Mouse (Mus musculus) hindbrain, embryonic 14.5 days (tissue): ENCODE measurements around the gene Vav3. TPM values are rescaled to one million over a fixed set of nuclear protein-coding genes. Genes with fewer than 3 reads are reported as not detected.
A peak's percentile ranks its signal among the peaks of the same experiment; 100 is the strongest.

Source experiments
- ATAC-seq: fragments of 200-750 bp; cut with Nextera tagmentation; 2 replicates; pipeline ENCODE4 v1.8.0; 2017; ENCODE audit warnings: moderate number of reproducible peaks, mild to moderate bottlenecking, moderate TSS enrichment, moderate library complexity; ENCODE audit not compliant: low FRiP score
- DNase-seq: peaks from one replicate; pipeline ENCODE4 v3.0.0-alpha.2; 2015; ENCODE audit warnings: low spot score
- H3K27ac ChIP-seq: fragments of 300-500 bp; sonication (generic); 2 replicates; pipeline ENCODE4 v1.5.1; 2014; ENCODE audit warnings: mild to moderate bottlenecking, moderate library complexity
- H3K27me3 ChIP-seq: fragments of 300-500 bp; sonication (generic); 2 replicates; pipeline ENCODE4 v1.6.1; 2014; ENCODE audit warnings: mild to moderate bottlenecking, low read length, mixed read lengths; ENCODE audit not compliant: control insufficient read depth, insufficient read depth
- H3K36me3 ChIP-seq: fragments of 300-500 bp; sonication (generic); replicated peaks from 2 replicates; pipeline ENCODE4 v1.6.1; 2014; ENCODE audit not compliant: control insufficient read depth, insufficient read depth
- H3K4me1 ChIP-seq: fragments of 300-500 bp; sonication (generic); replicated peaks from 2 replicates; pipeline ENCODE4 v1.6.1; 2014; ENCODE audit warnings: antibody characterized with exemption, low read length, mixed read lengths; ENCODE audit not compliant: control insufficient read depth, insufficient read depth
- H3K4me2 ChIP-seq: fragments of 300-500 bp; sonication (generic); replicated peaks from 2 replicates; pipeline ENCODE4 v1.6.1; 2014; ENCODE audit warnings: mild to moderate bottlenecking, moderate library complexity
- H3K4me3 ChIP-seq: fragments of 300-500 bp; sonication (generic); replicated peaks from 2 replicates; pipeline ENCODE4 v1.5.1; 2014; ENCODE audit warnings: mild to moderate bottlenecking, low read length
- H3K9ac ChIP-seq: fragments of 300-500 bp; sonication (generic); 2 replicates; pipeline ENCODE4 v1.6.1; 2014
- H3K9me3 ChIP-seq: fragments of 300-500 bp; sonication (generic); 2 replicates; pipeline ENCODE4 v1.6.1; 2016; ENCODE audit warnings: low read length; ENCODE audit not compliant: control insufficient read depth
- WGBS: fragments of 180-500 bp; shearing (Covaris S2); extraction: QIAGEN DNeasy Blood & Tissue Kit; methylation state at CpG from one replicate; pipeline ENCODE4 v1.1.7; 2014; 5-methylcytosine and 5-hydroxymethylcytosine counted together
- polyA plus RNA-seq: library from polyadenylated mRNA; unstranded; fragments of >200 nt; fragmentation: Nextera tagmentation; extraction: Ambion mirVana; gene quantifications from 2 replicates; pipeline ENCODE4 v1.2.1, GENCODE M21; 2014

The Vav3 gene
- polyA plus RNA-seq, 1 experiment from 2014 or later = 18.8 TPM

GRCm38 (mm10) chr3:109568542-109569265 lies 228.3 kb downstream of the Vav3 start:
- DNase-seq (no peak), ATAC-seq (peak; percentile 55)
- Histone ChIP-seq H3K27me3 (no peaks in the 10 kb centered on the region), H3K4me2 (no peak overlapping the region), H3K9me3 (no peaks in the 10 kb centered on the region), H3K27ac (peak overlapping the region; percentile 41; the same call in 1 of the 2 replicates), H3K4me1 (peaks cover 9% of the 10 kb centered on the region; the same call in 1 of the 2 replicates), H3K36me3 (no peaks in the 10 kb centered on the region), H3K9ac (no peak overlapping the region), H3K4me3 (no peak overlapping the region)
- 42% methylated on average over 3 of the region's 3 CpGs for whole genome bisulfite sequencing

- no peak overlapping the region for H3K4me3 ChIP-seq
- no peak overlapping the region for H3K9ac ChIP-seq
- H3K27ac ChIP-seq = no peak overlapping the region
- no peaks in the 10 kb centered on the region for H3K9me3 ChIP-seq
- DNase-seq = no peak
- H3K4me1 ChIP-seq = peaks cover 9% of the 10 kb centered on the region; the same call in 1 of the 2 replicates
- WGBS = 90% methylated on average over 1 of the region's 1 CpGs
- H3K4me2 ChIP-seq = no peak overlapping the region
- ATAC-seq = no peak
- no peaks in the 10 kb centered on the region for H3K36me3 ChIP-seq
- no peaks in the 10 kb centered on the region for H3K27me3 ChIP-seq
Observed at GRCm38 (mm10) chr3:109571483-109571882, 231.0 kb downstream of the Vav3 start.

GRCm38 (mm10) chr3:109572871-109573270 lies 232.4 kb downstream of the Vav3 start:
- WGBS = 72% methylated on average over 3 of the region's 3 CpGs

GRCm38 (mm10) chr3:109573549-109574146 lies 233.2 kb downstream of the Vav3 start:
- H3K9ac ChIP-seq = no peak overlapping the region
- H3K4me1 ChIP-seq = peaks cover 6% of the 10 kb centered on the region; the same call in 1 of the 2 replicates
- H3K4me2 ChIP-seq = no peak overlapping the region
- ATAC-seq (no peak), DNase-seq (no peak)
- H3K27me3 ChIP-seq = no peaks in the 10 kb centered on the region
- no peaks in the 10 kb centered on the region for H3K36me3 ChIP-seq
- no peaks in the 10 kb centered on the region for H3K9me3 ChIP-seq
- WGBS = 70% methylated on average over 10 of the region's 10 CpGs
- H3K27ac ChIP-seq = no peak overlapping the region
- no peak overlapping the region for H3K4me3 ChIP-seq

More at GRCm38 (mm10) chr3:109572871-109573270, 232.4 kb downstream of the Vav3 start:
- ATAC-seq (no peak), DNase-seq (no peak)
- Histone ChIP-seq H3K4me2 (no peak overlapping the region), H3K9me3 (no peaks in the 10 kb centered on the region), H3K4me3 (no peak overlapping the region), H3K27ac (no peak overlapping the region), H3K9ac (no peak overlapping the region), H3K27me3 (no peaks in the 10 kb centered on the region), H3K36me3 (no peaks in the 10 kb centered on the region), H3K4me1 (peaks cover 9% of the 10 kb centered on the region; the same call in 1 of the 2 replicates)

- H3K4me1 ChIP-seq = peaks cover 1% of the 10 kb centered on the region; the same call in 1 of the 2 replicates
- H3K4me3 ChIP-seq = no peak overlapping the region
- WGBS = 75% methylated on average over 6 of the region's 6 CpGs
- DNase-seq (no peak), ATAC-seq (no peak)
- no peak overlapping the region for H3K4me2 ChIP-seq
- H3K27ac ChIP-seq = no peak overlapping the region
- no peaks in the 10 kb centered on the region for H3K27me3 ChIP-seq
- H3K9me3 ChIP-seq = no peaks in the 10 kb centered on the region
- H3K9ac ChIP-seq = no peak overlapping the region
- no peaks in the 10 kb centered on the region for H3K36me3 ChIP-seq
Observed at GRCm38 (mm10) chr3:109574161-109574560, 233.7 kb downstream of the Vav3 start.

GRCm38 (mm10) chr3:109578347-109578746 lies 237.9 kb downstream of the Vav3 start:
- H3K4me2 ChIP-seq = no peak overlapping the region
- ATAC-seq (no peak), DNase-seq (no peak)
- H3K9me3 ChIP-seq = no peaks in the 10 kb centered on the region
- no peaks in the 10 kb centered on the region for H3K36me3 ChIP-seq
- no peak overlapping the region for H3K27ac ChIP-seq
- H3K9ac ChIP-seq = no peak overlapping the region
- 86% methylated on average over 3 of the region's 3 CpGs for WGBS
- no peak overlapping the region for H3K4me3 ChIP-seq
- no peaks in the 10 kb centered on the region for H3K4me1 ChIP-seq
- no peaks in the 10 kb centered on the region for H3K27me3 ChIP-seq

- Histone ChIP-seq H3K4me3 (no peak overlapping the region), H3K9me3 (no peaks in the 10 kb centered on the region), H3K9ac (no peak overlapping the region), H3K27me3 (no peaks in the 10 kb centered on the region), H3K4me1 (no peaks in the 10 kb centered on the region), H3K36me3 (no peaks in the 10 kb centered on the region), H3K4me2 (no peak overlapping the region), H3K27ac (no peak overlapping the region)
- ATAC-seq (no peak), DNase-seq (no peak)
- 76% methylated on average over 7 of the region's 7 CpGs for WGBS
Observed at GRCm38 (mm10) chr3:109578983-109579382, 238.5 kb downstream of the Vav3 start.

- no peak for ATAC-seq
- Histone ChIP-seq H3K9ac (no peak overlapping the region), H3K36me3 (no peaks in the 10 kb centered on the region), H3K4me3 (no peak overlapping the region), H3K27me3 (no peaks in the 10 kb centered on the region), H3K9me3 (no peaks in the 10 kb centered on the region), H3K27ac (no peak overlapping the region), H3K4me2 (no peak overlapping the region), H3K4me1 (no peaks in the 10 kb centered on the region)
- no peak for DNase-seq
Observed at GRCm38 (mm10) chr3:109585946-109586345, 245.5 kb downstream of the Vav3 start.

- ATAC-seq = no peak
Observed at GRCm38 (mm10) chr3:109592970-109593369, 252.5 kb downstream of the Vav3 start.

More at GRCm38 (mm10) chr3:109592970-109593369, 252.5 kb downstream of the Vav3 start:
- Histone ChIP-seq H3K27ac (no peak overlapping the region), H3K4me1 (no peaks in the 10 kb centered on the region), H3K9ac (no peak overlapping the region), H3K4me2 (no peak overlapping the region), H3K4me3 (no peak overlapping the region), H3K36me3 (no peaks in the 10 kb centered on the region), H3K9me3 (no peaks in the 10 kb centered on the region), H3K27me3 (no peaks in the 10 kb centered on the region)
- 72% methylated on average over 6 of the region's 6 CpGs for WGBS
- DNase-seq = no peak
